Mouse (Mus musculus) heart, embryonic 12.5 days (tissue): ENCODE results near the gene Agap1. TPM values are rescaled to one million over a fixed set of nuclear protein-coding genes. Genes with fewer than 3 reads are reported as not detected.

Experiments used
- ATAC-seq: fragments of 200-750 bp; cut with Nextera tagmentation; 2 replicates; pipeline ENCODE4 v1.8.0; 2017; ENCODE audit warnings: moderate TSS enrichment, moderate library complexity; ENCODE audit not compliant: insufficient number of reproducible peaks, low FRiP score
- H3K27ac ChIP-seq: fragments of 300-500 bp; sonication (generic); 2 replicates; pipeline ENCODE4 v1.5.1; 2016; ENCODE audit warnings: mild to moderate bottlenecking, moderate library complexity; ENCODE audit not compliant: poor library complexity, severe bottlenecking
- H3K27me3 ChIP-seq: fragments of 300-500 bp; sonication (generic); replicated peaks from 2 replicates; pipeline ENCODE4 v1.6.1; 2016; ENCODE audit warnings: mild to moderate bottlenecking, moderate library complexity
- H3K36me3 ChIP-seq: fragments of 300-500 bp; sonication (generic); 2 replicates; pipeline ENCODE4 v1.6.1; 2016; ENCODE audit warnings: mild to moderate bottlenecking, moderate library complexity
- H3K4me1 ChIP-seq: fragments of 300-500 bp; sonication (generic); replicated peaks from 2 replicates; pipeline ENCODE4 v1.6.1; 2016; ENCODE audit warnings: mild to moderate bottlenecking
- H3K4me2 ChIP-seq: fragments of 300-500 bp; sonication (generic); 2 replicates; pipeline ENCODE4 v1.6.1; 2016; ENCODE audit warnings: mild to moderate bottlenecking, moderate library complexity
- H3K4me3 ChIP-seq: fragments of 300-500 bp; sonication (generic); 2 replicates; pipeline ENCODE4 v1.5.1; 2016; ENCODE audit warnings: mild to moderate bottlenecking
- H3K9ac ChIP-seq: fragments of 300-500 bp; sonication (generic); 2 replicates; pipeline ENCODE4 v1.6.1; 2016; ENCODE audit warnings: mild to moderate bottlenecking, moderate library complexity
- H3K9me3 ChIP-seq: fragments of 300-500 bp; sonication (generic); replicated peaks from 2 replicates; pipeline ENCODE4 v1.6.1; 2016; ENCODE audit warnings: mild to moderate bottlenecking, moderate library complexity
- WGBS: fragments of 180-500 bp; shearing (Covaris S2); methylation state at CpG from one replicate; pipeline ENCODE4 v1.1.7; 2016; 5-methylcytosine and 5-hydroxymethylcytosine counted together
- polyA plus RNA-seq: library from polyadenylated mRNA; unstranded; fragments of >200 nt; fragmentation: Nextera tagmentation; extraction: Ambion mirVana; gene quantifications from 2 replicates; pipeline ENCODE4 v1.2.1, GENCODE M21; 2016

The Agap1 gene
- polyA plus RNA-seq, 1 experiment from 2014 or later: 16.3 TPM

GRCm38 (mm10) chr1:89457126-89458031, 2.8 kb downstream of the Agap1 start:
- Histone ChIP-seq H3K4me1 (peaks cover 41% of the 10 kb centered on the region), H3K9ac (no peak overlapping the region), H3K9me3 (0 out of 2 replicates have a peak, but pooled peaks cover 3% of the 10 kb centered on the region), H3K27ac (no peak overlapping the region), H3K4me3 (no peak overlapping the region), H3K27me3 (no peaks in the 10 kb centered on the region), H3K4me2 (peak overlapping the region; percentile 91), H3K36me3 (no peaks in the 10 kb centered on the region)
- ATAC-seq: no peak
- WGBS: 70% methylated on average over 17 of the region's 17 CpGs

DNA sequence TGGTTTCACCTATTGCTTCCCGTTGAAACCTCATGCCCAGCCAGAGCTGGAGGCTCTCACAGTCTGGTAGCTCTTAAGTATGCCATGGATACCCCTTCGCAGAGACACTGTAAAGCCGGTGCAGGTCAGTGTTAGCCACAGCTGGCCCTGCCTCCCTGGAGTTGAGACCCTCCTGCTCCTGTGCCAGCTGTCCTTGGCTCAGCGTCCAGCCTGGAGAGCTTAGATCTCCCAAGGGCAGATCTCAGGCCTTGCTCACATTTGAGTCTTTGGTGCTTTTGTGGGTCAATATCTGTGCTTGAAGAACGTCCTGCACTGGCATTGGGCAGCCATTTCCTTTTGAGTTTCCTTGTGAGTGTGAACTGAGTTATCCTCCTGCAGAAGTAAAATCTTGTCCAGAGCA, 7.3 kb downstream of the Agap1 start:
- no peaks in the 10 kb centered on the region for H3K36me3 ChIP-seq
- H3K27ac ChIP-seq: no peak overlapping the region
- WGBS: 81% methylated on average over 5 of the region's 5 CpGs
- H3K27me3 ChIP-seq: no peaks in the 10 kb centered on the region
- 0 out of 2 replicates have a peak, but pooled peaks cover 3% of the 10 kb centered on the region for H3K9me3 ChIP-seq
- ATAC-seq: no peak
- no peak overlapping the region for H3K9ac ChIP-seq
- H3K4me1 ChIP-seq: peaks cover 60% of the 10 kb centered on the region
- H3K4me2 ChIP-seq: no peak overlapping the region
- H3K4me3 ChIP-seq: no peak overlapping the region

GRCm38 (mm10) chr1:89463138-89463537, 8.5 kb downstream of the Agap1 start:
- Histone ChIP-seq H3K9me3 (0 out of 2 replicates have a peak, but pooled peaks cover 3% of the 10 kb centered on the region), H3K36me3 (no peaks in the 10 kb centered on the region), H3K27me3 (no peaks in the 10 kb centered on the region), H3K4me1 (peaks cover 70% of the 10 kb centered on the region), H3K4me3 (no peak overlapping the region), H3K9ac (peak overlapping the region; percentile 35; the same call in 1 of the 2 replicates), H3K27ac (peak overlapping the region; percentile 63; the same call in 1 of the 2 replicates), H3K4me2 (peak overlapping the region; percentile 61)
- no peak for ATAC-seq
- 14% methylated on average over 8 of the region's 8 CpGs for WGBS

DNA sequence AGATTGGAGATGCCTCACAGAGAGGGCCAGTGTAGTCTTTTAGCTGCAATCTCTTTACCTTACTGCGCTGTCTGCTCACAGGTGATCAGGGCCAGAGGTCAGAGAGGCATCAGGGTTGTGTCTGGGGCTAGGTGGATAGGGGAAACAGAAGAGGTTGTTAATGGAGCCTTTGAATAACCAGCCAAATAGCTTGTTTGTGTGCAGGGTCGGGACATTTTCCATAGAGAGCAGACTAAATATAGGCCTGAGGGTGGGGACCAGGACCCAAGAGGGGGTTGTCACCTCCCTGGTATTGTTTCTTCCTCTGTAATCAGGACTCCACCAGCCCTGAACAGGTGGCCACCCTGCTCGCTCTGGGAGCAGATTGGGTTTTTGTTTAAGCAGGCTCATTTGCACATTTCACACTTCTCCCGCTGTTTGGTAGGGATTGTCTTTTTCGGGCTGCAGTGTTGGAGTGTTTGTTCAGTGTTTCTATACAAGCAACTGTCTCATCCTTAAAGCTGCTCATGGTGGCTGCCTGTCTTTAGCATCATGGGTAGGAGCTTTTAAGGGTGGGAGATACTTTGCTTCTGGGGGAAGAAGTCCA, 10.9 kb downstream of the Agap1 start:
- H3K4me3 ChIP-seq: no peak overlapping the region
- H3K4me2 ChIP-seq: peak overlapping the region; percentile 19
- no peaks in the 10 kb centered on the region for H3K36me3 ChIP-seq
- 35% methylated on average over 5 of the region's 5 CpGs for WGBS
- no peak for ATAC-seq
- H3K9ac ChIP-seq: no peak overlapping the region
- H3K4me1 ChIP-seq: peaks cover 85% of the 10 kb centered on the region
- H3K27ac ChIP-seq: peak overlapping the region; percentile 1; the same call in 1 of the 2 replicates
- H3K9me3 ChIP-seq: no peaks in the 10 kb centered on the region
- H3K27me3 ChIP-seq: no peaks in the 10 kb centered on the region

DNA sequence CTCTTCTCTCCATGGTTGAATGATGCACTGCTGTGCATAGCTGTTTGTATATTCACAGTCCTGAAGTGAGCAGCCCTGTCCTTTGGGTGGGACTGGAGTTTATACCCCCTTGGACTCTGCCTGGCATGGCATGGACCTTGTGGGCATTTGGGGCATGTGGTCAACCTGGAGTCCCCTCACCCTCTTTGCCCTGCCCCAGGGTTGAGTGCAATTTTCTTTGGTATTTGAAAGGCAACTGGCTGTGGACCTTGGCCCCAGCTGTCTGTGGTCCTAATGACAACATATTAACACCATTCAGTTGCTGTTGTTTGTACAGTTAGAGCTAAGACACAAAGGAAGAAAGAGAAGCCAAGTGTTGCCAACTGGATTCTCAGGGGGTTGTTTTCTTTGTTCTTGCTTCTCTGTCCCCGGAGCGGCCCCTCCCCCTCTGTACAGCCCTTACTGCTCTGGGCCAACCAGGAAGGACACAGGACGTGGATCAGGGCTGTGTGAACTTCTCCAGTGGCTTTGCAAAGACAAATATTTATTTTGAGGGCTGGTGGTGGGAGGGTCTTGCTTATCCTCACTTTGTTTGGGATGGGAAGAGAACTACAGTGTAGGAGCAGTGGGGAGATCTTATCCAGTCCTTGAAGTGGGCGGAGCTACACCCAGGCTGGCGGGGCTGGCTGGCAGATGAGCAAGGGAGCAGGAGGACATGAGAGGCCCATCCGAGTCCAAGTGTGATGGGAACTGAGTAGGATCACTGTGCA, 12.9 kb downstream of the Agap1 start:
- peak overlapping the region; percentile 71 for H3K27ac ChIP-seq
- H3K9ac ChIP-seq: no peak overlapping the region
- peak overlapping the region; percentile 2; the same call in 1 of the 2 replicates for H3K4me2 ChIP-seq
- no peaks in the 10 kb centered on the region for H3K36me3 ChIP-seq
- H3K9me3 ChIP-seq: no peaks in the 10 kb centered on the region
- peaks cover 82% of the 10 kb centered on the region for H3K4me1 ChIP-seq
- 25% methylated on average over 6 of the region's 6 CpGs for WGBS
- H3K4me3 ChIP-seq: no peak overlapping the region
- no peaks in the 10 kb centered on the region for H3K27me3 ChIP-seq
- ATAC-seq: peak; percentile 79

GRCm38 (mm10) chr1:89468141-89468540, 13.5 kb downstream of the Agap1 start:
- WGBS: 60% methylated on average over 3 of the region's 3 CpGs

GRCm38 (mm10) chr1:89471430-89471829, 16.8 kb downstream of the Agap1 start:
- H3K27ac ChIP-seq: no peak overlapping the region
- H3K9ac ChIP-seq: no peak overlapping the region

More at GRCm38 (mm10) chr1:89468141-89468540, 13.5 kb downstream of the Agap1 start:
- Histone ChIP-seq H3K9ac (no peak overlapping the region), H3K27me3 (no peaks in the 10 kb centered on the region), H3K36me3 (no peaks in the 10 kb centered on the region), H3K4me2 (peak overlapping the region; percentile 2; the same call in 1 of the 2 replicates), H3K4me3 (no peak overlapping the region), H3K4me1 (peaks cover 76% of the 10 kb centered on the region), H3K27ac (0 out of 2 replicates have a peak overlapping the region, but pooled peaks have one; percentile 15), H3K9me3 (no peaks in the 10 kb centered on the region)
- no peak for ATAC-seq

DNA sequence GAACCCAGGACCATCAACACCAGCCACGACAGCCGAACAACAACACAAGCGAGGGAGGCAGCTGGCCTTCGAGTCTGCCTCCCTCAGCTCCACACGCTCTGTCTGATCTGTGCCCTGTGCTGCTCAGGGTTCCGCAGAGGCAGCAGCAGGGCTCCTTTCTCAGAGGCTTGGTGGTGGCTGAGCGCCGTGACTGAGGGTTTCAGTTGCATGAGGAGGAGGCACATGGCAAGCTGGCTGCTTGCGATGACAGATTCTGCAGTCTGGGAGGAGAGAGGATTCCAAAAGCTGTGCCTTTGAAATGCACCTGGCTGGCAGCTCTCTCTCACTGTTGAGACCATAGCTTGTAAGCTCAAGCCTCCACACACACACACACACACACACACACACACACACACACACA, 17.3 kb downstream of the Agap1 start:
- Histone ChIP-seq H3K9ac (no peak overlapping the region), H3K36me3 (no peaks in the 10 kb centered on the region), H3K27ac (no peak overlapping the region), H3K4me2 (no peak overlapping the region), H3K9me3 (no peaks in the 10 kb centered on the region), H3K4me3 (no peak overlapping the region), H3K27me3 (no peaks in the 10 kb centered on the region), H3K4me1 (peaks cover 66% of the 10 kb centered on the region)
- WGBS: 70% methylated on average over 9 of the region's 9 CpGs
- no peak for ATAC-seq

More at GRCm38 (mm10) chr1:89471430-89471829, 16.8 kb downstream of the Agap1 start:
- Histone ChIP-seq H3K4me3 (no peak overlapping the region), H3K36me3 (no peaks in the 10 kb centered on the region), H3K9me3 (no peaks in the 10 kb centered on the region), H3K4me1 (peaks cover 66% of the 10 kb centered on the region), H3K27me3 (no peaks in the 10 kb centered on the region), H3K4me2 (no peak overlapping the region)
- WGBS: 59% methylated on average over 4 of the region's 4 CpGs
- ATAC-seq: 0 out of 2 replicates have a peak, but pooled peaks have one; percentile 15

GRCm38 (mm10) chr1:89473946-89474345, 19.3 kb downstream of the Agap1 start:
- Histone ChIP-seq H3K9ac (no peak overlapping the region), H3K27ac (no peak overlapping the region), H3K36me3 (no peaks in the 10 kb centered on the region), H3K27me3 (no peaks in the 10 kb centered on the region), H3K4me1 (peaks cover 58% of the 10 kb centered on the region), H3K4me2 (no peak overlapping the region), H3K4me3 (no peak overlapping the region), H3K9me3 (no peaks in the 10 kb centered on the region)
- 81% methylated on average over 5 of the region's 5 CpGs for WGBS
- no peak for ATAC-seq

- Histone ChIP-seq H3K9ac (no peak overlapping the region), H3K4me2 (no peak overlapping the region), H3K9me3 (no peaks in the 10 kb centered on the region), H3K36me3 (no peaks in the 10 kb centered on the region), H3K27ac (no peak overlapping the region), H3K27me3 (no peaks in the 10 kb centered on the region), H3K4me3 (no peak overlapping the region), H3K4me1 (peaks cover 62% of the 10 kb centered on the region)
- WGBS: 67% methylated on average over 9 of the region's 9 CpGs
- no peak for ATAC-seq
These were observed 20.2 kb downstream of the Agap1 start for GRCm38 (mm10) chr1:89474853-89475252.
